Mouse (Mus musculus) liver, embryonic 14.5 days (tissue): ENCODE results near the gene Prn.

ENCODE experiments used
- CTCF ChIP-seq: IDR thresholded peaks from 2 replicates; pipeline ENCODE4 v1.5.1; 2016; ENCODE audit warnings: antibody characterized with exemption, low read depth, control low read depth
- EP300 ChIP-seq: IDR thresholded peaks from 2 replicates; pipeline ENCODE4 v1.6.1; 2016; ENCODE audit warnings: antibody characterized with exemption, low read depth

- no peak for TF ChIP-seq EP300
- TF ChIP-seq CTCF: no peak
These were observed 36.4 kb upstream of the Prn start for GRCm38 (mm10) chr2:131873376-131873775.
